Mouse (Mus musculus): ENCODE measurements around the gene Ndufaf2. TPM values are rescaled to one million over a fixed set of nuclear protein-coding genes. Genes with fewer than 3 reads are reported as not detected.

Ndufaf2 gene
- total RNA-seq, 2 experiments from 2014 or later = 20.4 to 24.3 TPM

- DNase-seq (ENCODE audit: low spot score) = no peak
Observed at GRCm38 (mm10) chr13:107963471-107963870, 195.0 kb downstream of the Ndufaf2 start.

- no peak for DNase-seq (ENCODE audit: low spot score)
Observed at GRCm38 (mm10) chr13:107962741-107963140, 195.7 kb downstream of the Ndufaf2 start.

- DNase-seq (ENCODE audit: low spot score) = no peak
Observed at GRCm38 (mm10) chr13:107961972-107962371, 196.5 kb downstream of the Ndufaf2 start.

GRCm38 (mm10) chr13:107961501-107961900 lies 196.9 kb downstream of the Ndufaf2 start:
- no peak for DNase-seq (ENCODE audit: low spot score)

- DNase-seq (ENCODE audit: low spot score) = no peak
Observed at GRCm38 (mm10) chr13:107960549-107960948, 197.9 kb downstream of the Ndufaf2 start.

- DNase-seq (ENCODE audit: low spot score) = no peak
Observed at GRCm38 (mm10) chr13:107959891-107960290, 198.5 kb downstream of the Ndufaf2 start.

GRCm38 (mm10) chr13:107956246-107956645 lies 202.2 kb downstream of the Ndufaf2 start:
- DNase-seq (ENCODE audit: low spot score) = no peak

- no peak for DNase-seq (ENCODE audit: low spot score)
Observed at GRCm38 (mm10) chr13:107955327-107956110, 202.9 kb downstream of the Ndufaf2 start.

- no peak for DNase-seq (ENCODE audit: low spot score)
Observed at GRCm38 (mm10) chr13:107954445-107955261, 203.8 kb downstream of the Ndufaf2 start.

GRCm38 (mm10) chr13:107954100-107954444 lies 204.4 kb downstream of the Ndufaf2 start:
- no peak for DNase-seq (ENCODE audit: low spot score)

Other genes starting within 250 kb of the Ndufaf2 start
- gene Smim15, start 114.2 kb downstream of the Ndufaf2 start, total RNA-seq (2021) = 10 to 100 TPM; 15.1 to 18.7 TPM
- gene Ercc8, start 108 bp upstream of the Ndufaf2 start, total RNA-seq (2021) = 1 to 10 TPM; 4.7 to 5.1 TPM
- under 1 TPM; 0.27 to 0.33 TPM for gene Elovl7, start 55.8 kb upstream of the Ndufaf2 start, total RNA-seq (2021)
- gene Depdc1b, start 157.7 kb upstream of the Ndufaf2 start, total RNA-seq (2021) = not detected

Measured in gastrocnemius, adult 18-20 months (tissue).